Mouse (Mus musculus): Measurements from ENCODE around the gene Icam1.

DNA sequence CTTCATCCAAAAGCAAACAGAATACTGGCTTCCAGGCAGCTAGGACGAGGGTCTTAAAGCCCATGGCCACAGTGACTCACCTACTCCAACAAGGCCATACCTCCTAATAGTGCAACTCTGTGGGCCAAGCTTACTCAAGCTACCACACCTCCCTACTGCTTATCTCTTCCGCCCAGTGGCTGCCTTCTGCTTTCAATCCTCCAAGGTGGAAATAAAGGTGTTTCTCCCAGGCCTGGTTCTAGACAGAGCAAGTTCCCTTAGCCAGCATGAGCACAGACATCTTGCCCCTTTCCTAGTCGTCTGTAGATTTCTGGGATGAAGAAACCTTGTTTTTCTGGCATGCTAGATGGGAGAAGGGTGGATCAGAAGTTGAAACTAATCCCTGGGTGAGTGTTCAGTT lies 24.0 kb downstream of the Icam1 start:
- no peak for TF ChIP-seq POLR2A (IDR thresholded peaks at IDR 0.05; ENCODE audit: extremely low read depth, insufficient read depth, low read length)
- no peak for TF ChIP-seq CTCF (IDR thresholded peaks at IDR 0.05; ENCODE audit: extremely low read depth, insufficient read depth, low read length)
